Comparison of ENCODE assay signal across 8 mouse cellular contexts in genomic region chr3:153724701-153725668, GRCm38 (mm10). TPM values are rescaled to one million over a fixed set of nuclear protein-coding genes. Genes with fewer than 3 reads are reported as not detected.
A peak's percentile ranks its signal among the peaks of the same experiment; 100 is the strongest.
DNase-seq lines count a peak whose midpoint lies in the region; ATAC-seq lines count a peak whose summit lies in the region.

St6galnac3 (minus strand) TSS chr3:153725174.

- H3K4me3 ChIP-seq in hindbrain, embryonic 14.5 days (replicated peaks; ENCODE audit: low read length) = peak within 1 kb of the TSS; percentile 70

- H3K4me2 ChIP-seq in hindbrain, embryonic 14.5 days (replicated peaks) = peak within 1 kb of the TSS; percentile 91

- H3K9me3 ChIP-seq in hindbrain, embryonic 14.5 days (ENCODE audit: control insufficient read depth, low read length) = no peaks in the 10 kb centered on the region

- peak; percentile 61 for DNase-seq in WW6 (ENCODE audit: low read depth, low spot score)
- DNase-seq in cerebellum, postnatal 25 days = peak; percentile 82 to 92
- DNase-seq in frontal cortex, postnatal 25 days (ENCODE audit: low spot score in 2 of 2) = peak; percentile 63 to 76
- DNase-seq in hindbrain, embryonic 14.5 days (ENCODE audit: low spot score) = peak; percentile 87
- DNase-seq in left cerebral cortex, adult 11 months (ENCODE audit: low spot score) = peak; percentile 64
- peak; percentile 78 for DNase-seq in lung, postnatal 25 days (ENCODE audit: low spot score)
- peak; percentile 89 for DNase-seq in retina, postnatal 1 day
- DNase-seq in thymus, postnatal 4 days = peak; percentile 92

- peak within 1 kb of the TSS; percentile 72 for H3K9ac ChIP-seq in hindbrain, embryonic 14.5 days

- peak; percentile 99 for ATAC-seq in hindbrain, embryonic 14.5 days (ENCODE audit: low FRiP score)

- H3K27ac ChIP-seq in hindbrain, embryonic 14.5 days = peak within 1 kb of the TSS; percentile 90

- H3K36me3 ChIP-seq in hindbrain, embryonic 14.5 days (replicated peaks; ENCODE audit: control insufficient read depth, insufficient read depth) = no peaks in the 10 kb centered on the region

- WGBS in hindbrain, embryonic 14.5 days = 2% methylated on average over 56 of the region's 56 CpGs

- H3K27me3 ChIP-seq in hindbrain, embryonic 14.5 days (ENCODE audit: control insufficient read depth, insufficient read depth, low read length) = no peaks in the 10 kb centered on the region

- H3K4me1 ChIP-seq in hindbrain, embryonic 14.5 days (replicated peaks; ENCODE audit: control insufficient read depth, insufficient read depth, low read length) = peaks cover 15% of the 10 kb centered on the region

RNA-seq across cellular contexts. Expression of gene St6galnac3, which starts in this region (rescaled TPM):
- 25.3 and 28.3 TPM in 2 replicates for polyA plus RNA-seq in hindbrain, embryonic 14.5 days (2014; fragmentation: Nextera tagmentation; extraction: Ambion mirVana)

Comparison
In these comparisons a context has a peak if more than half of its experiments do, and no peak if none do; other contexts are left out.
1. Peak in every context shown above with its lines: DNase-seq, ATAC-seq, H3K4me3 ChIP-seq and H3K27ac ChIP-seq.